Mouse (Mus musculus) urinary bladder, postnatal 10 days (tissue): ENCODE data around the gene Cic.

Source experiments
- DNase-seq: peaks from one replicate; pipeline ENCODE4 v3.0.0; 2022; ENCODE audit warnings: low spot score

Gene Cic

GRCm38 (mm10) chr7:25283637-25284036, 16.1 kb downstream of the Cic start:
- no peak for DNase-seq

- DNase-seq: no peak
Measured at GRCm38 (mm10) chr7:25284171-25284570, 16.7 kb downstream of the Cic start.

GRCm38 (mm10) chr7:25284766-25285165, 17.3 kb downstream of the Cic start:
- no peak for DNase-seq

- no peak for DNase-seq
Measured at GRCm38 (mm10) chr7:25285511-25286238, 18.2 kb downstream of the Cic start.

DNA sequence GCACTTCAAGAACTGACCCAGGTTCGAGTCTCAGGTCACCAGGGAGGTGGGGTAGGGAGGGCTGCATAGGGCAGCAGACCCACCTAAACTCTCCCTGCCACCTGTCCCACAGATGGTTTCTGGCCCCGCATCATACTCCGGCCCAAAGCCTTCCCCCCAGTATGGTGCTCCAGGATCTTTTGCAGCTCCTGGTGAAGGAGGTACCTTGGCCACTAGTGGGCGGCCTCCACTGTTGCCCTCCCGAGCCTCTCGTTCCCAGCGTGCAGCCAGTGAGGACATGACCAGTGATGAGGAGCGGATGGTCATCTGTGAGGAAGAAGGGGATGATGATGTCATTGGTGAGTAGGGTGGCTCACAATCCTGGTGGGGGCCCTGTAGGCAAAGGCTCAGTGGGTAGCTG, 19.5 kb downstream of the Cic start:
- DNase-seq: no peak

- no peak for DNase-seq
Measured at GRCm38 (mm10) chr7:25288011-25288410, 20.5 kb downstream of the Cic start.

GRCm38 (mm10) chr7:25288721-25289120, 21.2 kb downstream of the Cic start:
- DNase-seq: no peak

DNA sequence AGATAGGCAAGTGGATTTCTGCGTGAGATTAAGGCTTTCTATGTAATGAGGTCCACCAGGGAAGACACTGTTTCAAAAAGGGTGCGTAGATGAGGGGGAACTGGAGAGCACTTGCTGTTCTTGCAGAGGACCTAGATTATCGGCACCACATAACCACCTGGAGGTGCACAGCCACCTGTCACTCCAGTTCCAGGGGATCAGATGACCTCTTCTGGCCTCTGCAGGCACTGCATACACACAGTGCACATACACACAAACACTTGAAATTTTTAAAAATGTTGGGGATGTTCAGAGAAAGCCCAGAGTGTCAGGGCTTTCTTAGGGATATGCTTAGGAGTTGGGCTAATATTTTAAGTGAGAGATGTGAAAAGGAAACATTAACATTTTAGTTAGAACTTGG, 22.4 kb downstream of the Cic start:
- no peak for DNase-seq

GRCm38 (mm10) chr7:25290463-25290862, 23.0 kb downstream of the Cic start:
- no peak for DNase-seq

GRCm38 (mm10) chr7:25290911-25291310, 23.4 kb downstream of the Cic start:
- DNase-seq: no peak

DNA sequence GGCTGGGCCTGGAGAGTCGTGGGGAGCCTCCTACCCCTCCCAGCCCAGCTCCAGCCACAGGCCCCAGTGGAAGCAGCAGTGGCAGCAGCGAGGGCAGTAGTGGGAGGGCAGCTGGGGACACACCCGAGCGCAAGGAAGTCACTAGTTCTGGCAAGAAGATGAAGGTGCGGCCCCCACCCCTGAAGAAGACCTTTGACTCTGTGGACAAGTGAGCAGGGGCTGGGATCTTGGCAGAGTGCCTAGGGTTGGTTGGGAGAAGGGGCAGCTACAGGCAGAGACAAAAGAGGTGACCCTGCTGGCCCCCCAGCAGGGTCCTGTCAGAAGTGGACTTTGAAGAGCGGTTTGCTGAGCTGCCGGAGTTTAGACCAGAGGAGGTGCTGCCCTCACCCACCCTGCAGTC, 24.6 kb downstream of the Cic start:
- DNase-seq: no peak

DNA sequence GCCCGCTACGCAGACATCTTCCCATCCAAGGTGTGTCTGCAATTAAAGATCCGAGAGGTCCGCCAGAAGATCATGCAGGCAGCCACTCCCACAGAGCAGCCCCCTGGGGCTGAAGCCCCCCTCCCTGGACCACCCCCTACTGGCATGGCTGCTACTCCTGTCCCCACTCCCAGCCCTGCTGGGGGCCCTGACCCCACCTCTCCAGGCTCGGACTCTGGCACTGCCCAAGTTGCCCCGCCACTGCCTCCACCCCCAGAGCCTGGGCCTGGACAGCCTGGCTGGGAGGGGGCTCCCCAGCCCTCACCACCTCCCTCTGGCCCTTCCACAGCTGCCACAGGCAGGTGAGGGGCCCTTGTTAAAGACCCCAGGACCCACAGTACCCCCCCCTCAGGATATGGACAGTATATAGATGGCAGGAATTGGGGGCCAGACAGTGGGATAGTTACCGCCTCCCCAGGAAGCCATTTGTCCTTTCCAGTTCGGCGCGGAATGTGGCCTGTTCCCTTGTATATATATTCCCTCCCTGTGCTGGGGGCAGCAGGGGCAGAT, 25.8 kb downstream of the Cic start:
- no peak for DNase-seq

GRCm38 (mm10) chr7:25294495-25294894, 27.0 kb downstream of the Cic start:
- no peak for DNase-seq

GRCm38 (mm10) chr7:25294960-25295722, 27.6 kb downstream of the Cic start:
- DNase-seq: no peak

DNA sequence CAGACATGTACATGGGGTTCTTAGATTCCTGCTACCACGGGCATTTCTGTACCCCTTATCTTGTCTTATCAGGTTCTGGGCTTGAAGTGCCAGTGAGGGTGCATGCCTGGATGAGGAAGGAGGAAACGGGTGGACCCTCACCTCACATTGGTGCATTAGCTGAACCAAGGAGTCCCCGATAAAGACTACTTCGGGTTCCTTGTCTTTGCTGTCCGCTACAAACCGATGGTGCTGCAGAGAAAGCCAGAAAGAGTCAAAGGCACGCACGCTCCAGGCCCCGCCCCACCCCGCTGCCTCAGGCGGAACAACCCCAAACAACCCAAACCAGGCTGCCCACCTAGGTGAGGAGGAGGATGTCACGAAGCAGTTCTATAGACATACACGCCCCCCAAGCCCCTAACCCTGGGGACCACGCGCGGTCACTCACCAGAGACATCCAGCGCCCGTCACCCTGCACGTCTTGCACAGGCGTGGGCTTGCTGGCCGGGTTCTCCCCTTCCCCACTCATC, 29.5 kb downstream of the Cic start:
- DNase-seq: no peak

DNA sequence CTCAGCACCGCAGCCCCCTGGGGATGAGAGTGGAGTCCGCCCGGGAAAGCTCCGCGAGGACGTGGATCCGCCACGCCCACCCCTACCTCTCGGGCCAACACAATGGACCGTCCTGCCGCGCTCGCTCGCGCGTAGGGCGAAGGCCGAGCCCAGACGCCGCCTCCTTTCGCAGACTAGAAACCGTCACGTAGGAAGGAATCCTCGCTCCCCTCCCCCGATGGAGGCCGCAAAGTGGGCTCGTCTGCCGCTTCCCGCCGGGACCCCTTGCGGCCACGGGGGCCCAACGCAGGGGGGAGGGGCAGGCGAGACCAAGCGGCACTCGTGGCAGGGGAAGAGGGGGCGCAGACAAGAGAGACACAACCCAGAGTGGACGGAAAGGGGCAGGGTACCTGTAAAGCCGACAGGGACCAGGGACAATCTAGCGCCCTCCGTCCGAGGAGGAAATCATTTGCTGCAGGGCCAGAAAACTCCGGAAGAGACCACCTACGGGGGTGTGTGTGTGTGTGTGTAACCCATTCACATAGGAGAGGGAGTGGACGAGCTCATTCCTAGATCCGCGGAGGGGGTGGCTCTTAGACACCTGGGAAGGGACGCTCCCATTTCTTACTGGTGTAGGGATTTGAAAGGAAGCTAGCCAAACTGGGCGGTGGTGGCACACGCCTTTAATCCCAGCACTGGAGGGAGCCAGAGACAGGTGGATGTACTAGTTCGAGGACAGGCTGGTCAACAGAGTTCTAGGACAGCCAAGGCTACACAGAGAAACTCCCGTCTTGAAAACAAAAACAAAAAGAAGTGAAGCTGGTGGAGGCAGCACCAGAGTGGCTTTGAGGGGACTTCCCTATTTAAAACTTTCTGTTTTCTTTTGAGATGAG, 30.2 kb downstream of the Cic start, which contains the start of gene Pafah1b3:
TSS of gene Pafah1b3 (minus strand) at position 533 of the 872 bp plus-strand sequence.
- DNase-seq: no peak

GRCm38 (mm10) chr7:25301063-25301462, 33.6 kb downstream of the Cic start, which contains the start of gene Prr19:
Gene Prr19 (plus strand): TSS chr7:25301411.
- no peak for DNase-seq

DNA sequence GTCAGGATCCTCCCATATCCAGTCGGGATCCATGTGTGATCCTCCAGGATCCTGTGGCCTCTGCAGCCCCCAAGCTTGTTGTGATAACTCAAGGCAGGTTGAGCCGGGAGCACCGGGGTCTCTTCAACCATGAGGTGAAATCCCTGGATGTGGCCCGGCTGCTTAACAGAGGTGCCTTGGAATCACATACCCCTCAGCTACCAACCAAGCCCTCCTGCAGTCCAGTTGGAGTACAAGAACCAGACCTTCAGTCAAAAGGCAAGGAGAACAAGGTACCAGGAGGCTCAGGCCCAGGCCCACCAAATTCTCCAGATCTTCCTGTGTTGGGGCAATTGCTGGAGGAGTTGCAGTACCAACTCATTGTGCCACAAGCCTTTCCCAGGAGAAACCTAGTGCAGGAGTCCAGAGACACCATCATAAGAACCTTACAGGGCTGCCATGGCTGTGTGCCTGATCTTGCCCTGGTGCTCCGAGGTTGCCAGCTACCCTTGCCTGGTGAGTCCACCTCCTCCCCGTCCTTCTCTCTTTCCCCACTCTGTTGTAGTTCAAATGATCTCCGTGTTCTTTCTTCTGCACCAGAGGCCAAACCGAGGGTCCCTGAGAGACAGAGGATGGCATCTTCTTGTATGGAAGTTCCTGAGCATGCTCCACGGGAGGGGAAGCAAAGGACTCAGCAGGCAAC, 35.6 kb downstream of the Cic start:
- no peak for DNase-seq

- DNase-seq: no peak
Measured at GRCm38 (mm10) chr7:25303685-25304006, 36.1 kb downstream of the Cic start.

GRCm38 (mm10) chr7:25305481-25305880, 38.0 kb downstream of the Cic start:
- DNase-seq: no peak

- DNase-seq: no peak
Measured at GRCm38 (mm10) chr7:25305956-25306613, 38.6 kb downstream of the Cic start, which contains the start of gene Tmem145. Gene Tmem145 (plus strand): TSS chr7:25306106.
